Comparison of ENCODE assay signal across 27 mouse cellular contexts in genomic region chr2:96155295-96155694, GRCm38 (mm10).
"Had no signal": no experiment of that assay in that cellular context is flagged by ENCODE, and none has a peak within 500 bp of the region (broad histone marks: within the 10 kb centered on the region; RNA-seq: fewer than 3 reads in every experiment).

No protein-coding gene starts in this region.

- H3K4me3 ChIP-seq: heart, adult 2 months; heart, embryonic 13.5 days; heart, embryonic 15.5 days; hindbrain, embryonic 10.5 days; hindbrain, embryonic 12.5 days; kidney, embryonic 15.5 days; limb, embryonic 13.5 days; limb, embryonic 15.5 days; liver, embryonic 12.5 days had no signal

- H3K27me3 ChIP-seq: heart, embryonic 13.5 days; heart, embryonic 15.5 days; hindbrain, embryonic 12.5 days; kidney, embryonic 15.5 days; limb, embryonic 13.5 days; limb, embryonic 15.5 days; liver, embryonic 12.5 days had no signal

- H3K4me1 ChIP-seq: heart, embryonic 13.5 days; heart, embryonic 15.5 days; hindbrain, embryonic 10.5 days; hindbrain, embryonic 12.5 days; kidney, embryonic 15.5 days; limb, embryonic 13.5 days; limb, embryonic 15.5 days; liver, embryonic 12.5 days had no signal

- ATAC-seq: hindbrain, embryonic 16.5 days; inflammation-experienced regulatory T-cells, adult 6 months; liver, embryonic 12.5 days had no signal

- H3K36me3 ChIP-seq: heart, embryonic 13.5 days; heart, embryonic 15.5 days; hindbrain, embryonic 10.5 days; hindbrain, embryonic 12.5 days; kidney, embryonic 15.5 days; limb, embryonic 13.5 days; limb, embryonic 15.5 days; liver, embryonic 12.5 days had no signal

- H3K27ac ChIP-seq: heart, adult 2 months; heart, embryonic 13.5 days; heart, embryonic 15.5 days; hindbrain, embryonic 10.5 days; hindbrain, embryonic 12.5 days; hindbrain, embryonic 14.5 days; kidney, embryonic 15.5 days; kidney, postnatal 0 days; limb, embryonic 13.5 days; limb, embryonic 15.5 days; liver, embryonic 12.5 days had no signal

- H3K9me3 ChIP-seq: heart, embryonic 13.5 days; heart, embryonic 15.5 days; hindbrain, embryonic 10.5 days; hindbrain, embryonic 12.5 days; kidney, embryonic 15.5 days; limb, embryonic 13.5 days; limb, embryonic 15.5 days; liver, embryonic 12.5 days had no signal

- DNase-seq: gastrocnemius, postnatal 14 days; gastrocnemius, postnatal 36 days; heart, adult 11 months; heart, adult 2 months; heart, postnatal 14 days; heart, postnatal 36 days; kidney, adult 11 months; kidney, adult 2 months; kidney, adult 9 months; kidney, postnatal 14 days; kidney, postnatal 36 days; layer of hippocampus, adult 9-11 months; layer of hippocampus, postnatal 36 days; left cerebral cortex, postnatal 4 days had no signal

- H3K4me2 ChIP-seq: heart, embryonic 11.5 days; heart, embryonic 13.5 days; heart, embryonic 15.5 days; hindbrain, embryonic 12.5 days; hindbrain, embryonic 14.5 days; kidney, embryonic 15.5 days; limb, embryonic 13.5 days; limb, embryonic 15.5 days; liver, embryonic 12.5 days had no signal

- H3K9ac ChIP-seq: heart, embryonic 13.5 days; heart, embryonic 15.5 days; hindbrain, embryonic 12.5 days; hindbrain, embryonic 14.5 days; kidney, embryonic 15.5 days; limb, embryonic 13.5 days; limb, embryonic 15.5 days; liver, embryonic 12.5 days had no signal
